Comparison of ENCODE assay signal across 8 mouse cellular contexts in the genomic region with DNA sequence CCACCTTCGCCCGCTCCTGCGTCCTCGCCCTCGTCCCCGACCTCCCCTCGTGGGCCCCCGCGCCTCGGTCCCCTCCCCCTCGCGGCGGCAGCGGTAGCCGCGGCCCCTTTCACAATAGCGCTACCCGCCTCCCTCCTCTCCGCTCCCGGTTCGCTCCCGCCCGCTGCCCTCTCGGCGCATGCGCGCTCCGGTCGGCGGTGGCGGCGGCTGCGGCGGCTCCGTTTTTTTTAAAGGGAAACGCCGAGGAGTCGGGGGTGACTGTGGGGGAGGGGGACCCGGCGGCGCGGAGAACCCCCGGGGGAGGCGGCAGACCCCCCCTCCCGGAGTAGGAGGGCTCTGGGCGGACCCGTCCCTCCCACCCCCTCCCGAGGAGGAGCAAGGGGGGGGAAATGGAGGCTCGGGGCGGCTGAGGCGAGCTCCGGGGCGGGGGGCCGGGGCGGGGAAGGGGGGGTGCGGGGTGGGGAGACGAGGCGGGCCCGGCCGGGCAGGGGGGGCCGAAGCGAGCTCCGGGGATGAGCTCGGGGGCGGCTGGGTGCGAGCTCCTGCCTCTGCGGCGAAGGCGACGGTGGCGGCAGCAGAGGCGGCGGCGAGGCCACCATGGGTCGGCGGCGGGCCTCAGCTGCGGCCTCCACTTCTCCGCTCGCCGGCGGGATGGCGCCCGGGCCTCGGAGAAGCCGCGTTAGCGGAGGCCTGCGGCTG. TPM values are rescaled to one million over a fixed set of nuclear protein-coding genes. Genes with fewer than 3 reads are reported as not detected.
DNase-seq lines count a peak whose midpoint lies in the region; ATAC-seq lines count a peak whose summit lies in the region.

Gene Msl1, plus strand, starts transcription at position 502 of the 699 bp plus-strand sequence.

- no peaks in the 10 kb centered on the region for H3K9me3 ChIP-seq in hindbrain, embryonic 11.5 days (ENCODE audit: control insufficient read depth, low read length)

- H3K36me3 ChIP-seq in hindbrain, embryonic 11.5 days (ENCODE audit: control insufficient read depth, insufficient read depth, low read length), result no peaks in the 10 kb centered on the region

- DNase-seq in Muller cell, postnatal 12 days (ENCODE audit: inconsistent ontology term), result peak; percentile 96
- DNase-seq in cerebellum, postnatal 10 days, result peak; percentile 94 to 96
- DNase-seq in frontal cortex, postnatal 14 days (ENCODE audit: low spot score in 2 of 2), result peak; percentile 79 to 80
- peak; percentile 91 for DNase-seq in hindbrain, embryonic 11.5 days (ENCODE audit: low spot score)
- peak; percentile 88 to 91 for DNase-seq in layer of hippocampus, postnatal 14 days (ENCODE audit: low spot score in 2 of 2)
- DNase-seq in lung, postnatal 25 days (ENCODE audit: low spot score), result peak; percentile 89
- DNase-seq in retina, embryonic 14.5 days (ENCODE audit: low spot score), result peak; percentile 91
- DNase-seq in thymus, postnatal 4 days, result peak; percentile 92

- H3K9ac ChIP-seq in hindbrain, embryonic 11.5 days (ENCODE audit: low read depth, low read length), result peak within 1 kb of the TSS; percentile 100

- peak within 1 kb of the TSS; percentile 100 for H3K4me3 ChIP-seq in hindbrain, embryonic 11.5 days (ENCODE audit: low read depth, low read length)

- H3K27me3 ChIP-seq in hindbrain, embryonic 11.5 days (ENCODE audit: control insufficient read depth, insufficient read depth, low read length), result no peaks in the 10 kb centered on the region

- ATAC-seq in hindbrain, embryonic 11.5 days (ENCODE audit: low FRiP score), result peak; percentile 64

- H3K4me2 ChIP-seq in hindbrain, embryonic 11.5 days (replicated peaks; ENCODE audit: low read depth, low read length), result peak within 1 kb of the TSS; percentile 84

- H3K27ac ChIP-seq in hindbrain, embryonic 11.5 days (ENCODE audit: low read depth, low read length), result peak within 1 kb of the TSS; percentile 100

- 0% methylated on average over 21 of the region's 89 CpGs for WGBS in hindbrain, embryonic 11.5 days

- H3K4me1 ChIP-seq in hindbrain, embryonic 11.5 days (replicated peaks; ENCODE audit: control insufficient read depth, insufficient read depth, low read length), result peaks cover 13% of the 10 kb centered on the region

RNA-seq across cellular contexts. Expression of gene Msl1, which starts in this region (rescaled TPM):
- polyA plus RNA-seq in hindbrain, embryonic 11.5 days (2014; fragmentation: Nextera tagmentation; extraction: Ambion mirVana), result 25.0 and 28.0 TPM in 2 replicates
- total RNA-seq in layer of hippocampus, postnatal 14 days (2021), result 100 to 1,000 TPM; 149 to 161 TPM

Comparison
In these comparisons a context has a peak if more than half of its experiments do, and no peak if none do; other contexts are left out.
1. Peak in every context shown above with its lines: DNase-seq, ATAC-seq, H3K4me3 ChIP-seq and H3K27ac ChIP-seq.